Mouse (Mus musculus) intestine, postnatal 0 days (tissue): ENCODE measurements around the gene Bbs9. TPM values are rescaled to one million over a fixed set of nuclear protein-coding genes. Genes with fewer than 3 reads are reported as not detected.

Experiments used
- ATAC-seq: fragments of 200-750 bp; cut with Nextera tagmentation; 2 replicates; pipeline ENCODE4 v1.8.0; 2017; ENCODE audit warnings: mild to moderate bottlenecking, moderate TSS enrichment, moderate library complexity
- H3K27ac ChIP-seq: fragments of 300-500 bp; sonication (generic); 2 replicates; pipeline ENCODE4 v1.5.1; 2014; ENCODE audit warnings: mild to moderate bottlenecking, low read depth, low read length, moderate library complexity
- H3K27me3 ChIP-seq: fragments of 300-500 bp; sonication (generic); replicated peaks from 2 replicates; pipeline ENCODE4 v1.6.1; 2014; ENCODE audit warnings: low read length, mixed read lengths; ENCODE audit not compliant: control insufficient read depth, insufficient read depth
- H3K36me3 ChIP-seq: fragments of 300-500 bp; sonication (generic); 2 replicates; pipeline ENCODE4 v1.6.1; 2014; ENCODE audit warnings: mild to moderate bottlenecking, moderate library complexity; ENCODE audit not compliant: control insufficient read depth, insufficient read depth
- H3K4me1 ChIP-seq: fragments of 300-500 bp; sonication (generic); replicated peaks from 2 replicates; pipeline ENCODE4 v1.6.1; 2014; ENCODE audit warnings: antibody characterized with exemption, low read length, mixed read lengths; ENCODE audit not compliant: control insufficient read depth, insufficient read depth
- H3K4me2 ChIP-seq: fragments of 300-500 bp; sonication (generic); replicated peaks from 2 replicates; pipeline ENCODE4 v1.6.1; 2014; ENCODE audit warnings: low read depth, mild to moderate bottlenecking, moderate library complexity
- H3K4me3 ChIP-seq: fragments of 300-500 bp; sonication (generic); 2 replicates; pipeline ENCODE4 v1.5.1; 2014; ENCODE audit warnings: low read depth, low read length
- H3K9ac ChIP-seq: fragments of 300-500 bp; sonication (generic); 2 replicates; pipeline ENCODE4 v1.6.1; 2014; ENCODE audit warnings: mild to moderate bottlenecking, low read depth, low read length
- H3K9me3 ChIP-seq: fragments of 300-500 bp; sonication (generic); 2 replicates; pipeline ENCODE4 v1.6.1; 2016; ENCODE audit warnings: mixed run types; ENCODE audit not compliant: control insufficient read depth
- CTCF ChIP-seq: sonication (generic); IDR thresholded peaks from 2 replicates; pipeline ENCODE4 v1.5.1; 2016; ENCODE audit warnings: low read depth, mild to moderate bottlenecking, control low read depth, antibody characterized with exemption, moderate library complexity
- WGBS: fragments of 180-500 bp; shearing (Covaris S2); extraction: QIAGEN DNeasy Blood & Tissue Kit; methylation state at CpG from one replicate; pipeline ENCODE4 v1.1.7; 2014; 5-methylcytosine and 5-hydroxymethylcytosine counted together
- polyA plus RNA-seq: library from polyadenylated mRNA; unstranded; fragments of >200 nt; fragmentation: Nextera tagmentation; extraction: Ambion mirVana; gene quantifications from 2 replicates; pipeline ENCODE4 v1.2.1, GENCODE M21; 2015

Gene Bbs9
- polyA plus RNA-seq, 1 experiment from 2014 or later, result 4.9 TPM

DNA sequence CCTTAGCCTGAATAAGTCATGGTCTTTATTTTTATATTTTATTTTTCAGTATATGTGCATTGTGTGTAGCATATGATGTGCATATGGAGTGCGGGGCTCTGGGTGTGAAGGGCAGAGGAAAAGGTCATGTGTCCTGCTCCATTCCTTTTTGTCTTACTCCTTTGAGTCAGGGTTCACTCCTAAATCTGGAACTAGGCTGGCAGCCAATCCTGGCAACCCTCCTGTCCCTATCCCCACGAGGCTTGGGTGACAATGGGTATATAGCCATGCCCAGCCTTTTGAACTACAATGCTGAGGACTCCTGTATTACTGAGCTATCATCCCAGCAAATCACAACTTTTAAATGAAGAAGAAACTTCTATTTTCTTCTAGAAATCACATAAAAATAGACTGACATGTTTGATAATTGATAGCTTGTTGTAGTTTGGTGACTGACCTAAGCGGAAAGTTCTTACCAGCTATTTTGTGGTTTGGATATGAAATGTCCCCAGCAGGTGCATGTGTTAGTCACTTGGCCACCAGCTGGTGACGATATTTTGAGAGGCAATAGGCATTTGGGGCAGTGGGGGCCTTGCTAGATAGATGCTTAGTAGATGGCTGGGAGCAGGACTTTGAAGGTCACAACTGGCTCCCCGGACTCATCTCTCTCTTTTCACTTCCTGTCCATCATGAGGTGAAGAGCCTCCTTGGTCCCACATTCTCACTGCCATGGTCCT, 300.9 kb downstream of the Bbs9 start:
- no peak overlapping the region for H3K9ac ChIP-seq
- no peak overlapping the region for H3K4me2 ChIP-seq
- H3K36me3 ChIP-seq, result no peaks in the 10 kb centered on the region
- H3K27ac ChIP-seq, result no peak overlapping the region
- no peak overlapping the region for H3K4me3 ChIP-seq
- no peaks in the 10 kb centered on the region for H3K9me3 ChIP-seq
- no peaks in the 10 kb centered on the region for H3K4me1 ChIP-seq
- no peak for ATAC-seq
- TF ChIP-seq CTCF, result no peak
- H3K27me3 ChIP-seq, result no peaks in the 10 kb centered on the region
- 83% methylated on average over 5 of the region's 5 CpGs for WGBS

DNA sequence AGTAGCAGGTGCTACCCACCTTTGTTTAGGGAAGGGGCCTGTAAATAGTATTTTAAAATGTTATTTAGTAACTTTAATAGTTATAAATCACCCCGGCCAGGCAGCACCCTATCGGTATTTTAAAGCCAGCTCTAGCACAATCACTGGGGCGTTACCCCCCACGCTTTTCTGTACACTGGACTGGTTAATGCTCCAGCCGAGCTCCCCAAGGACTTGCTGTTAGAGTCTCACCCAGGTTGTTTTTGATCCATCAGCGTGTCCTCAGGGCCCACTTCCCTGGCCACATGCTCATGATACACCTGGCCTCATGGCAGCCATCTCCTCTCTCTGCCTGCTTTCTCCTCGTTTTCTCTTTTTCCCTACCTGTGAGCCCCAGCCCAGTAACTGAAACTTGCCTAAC, 301.9 kb downstream of the Bbs9 start:
- WGBS, result 90% methylated on average over 7 of the region's 7 CpGs

DNA sequence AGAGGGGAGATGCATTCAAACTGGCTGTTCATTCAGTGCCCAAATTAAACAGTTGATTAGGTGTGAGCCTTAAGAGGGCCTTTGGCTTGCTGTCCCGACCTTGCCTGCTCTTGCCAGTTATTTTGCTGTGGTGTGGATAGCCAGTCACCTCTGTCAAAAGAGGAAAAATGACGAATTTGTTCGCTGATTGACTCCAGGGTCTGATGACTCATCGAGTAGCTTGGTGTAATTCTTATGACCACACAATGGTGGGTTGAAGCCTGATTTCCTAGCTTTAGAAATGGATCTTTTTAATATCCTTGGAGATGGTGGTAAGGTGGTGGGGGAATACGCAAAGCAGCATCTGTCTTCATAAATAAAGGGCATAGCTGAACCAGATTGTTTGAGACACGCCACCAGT, 304.1 kb downstream of the Bbs9 start:
- H3K9me3 ChIP-seq, result no peaks in the 10 kb centered on the region
- WGBS, result 85% methylated on average over 6 of the region's 6 CpGs
- TF ChIP-seq CTCF, result no peak
- no peak for ATAC-seq
- H3K4me3 ChIP-seq, result no peak overlapping the region
- H3K27me3 ChIP-seq, result no peaks in the 10 kb centered on the region
- no peak overlapping the region for H3K4me2 ChIP-seq
- H3K4me1 ChIP-seq, result no peaks in the 10 kb centered on the region
- H3K27ac ChIP-seq, result no peak overlapping the region
- no peak overlapping the region for H3K9ac ChIP-seq
- H3K36me3 ChIP-seq, result no peaks in the 10 kb centered on the region

More for the DNA sequence above, 301.9 kb downstream of the Bbs9 start:
- no peak for TF ChIP-seq CTCF
- Histone ChIP-seq H3K4me2 (no peak overlapping the region), H3K9me3 (no peaks in the 10 kb centered on the region), H3K36me3 (no peaks in the 10 kb centered on the region), H3K4me3 (no peak overlapping the region), H3K27ac (no peak overlapping the region), H3K9ac (no peak overlapping the region), H3K4me1 (no peaks in the 10 kb centered on the region), H3K27me3 (no peaks in the 10 kb centered on the region)
- no peak for ATAC-seq

DNA sequence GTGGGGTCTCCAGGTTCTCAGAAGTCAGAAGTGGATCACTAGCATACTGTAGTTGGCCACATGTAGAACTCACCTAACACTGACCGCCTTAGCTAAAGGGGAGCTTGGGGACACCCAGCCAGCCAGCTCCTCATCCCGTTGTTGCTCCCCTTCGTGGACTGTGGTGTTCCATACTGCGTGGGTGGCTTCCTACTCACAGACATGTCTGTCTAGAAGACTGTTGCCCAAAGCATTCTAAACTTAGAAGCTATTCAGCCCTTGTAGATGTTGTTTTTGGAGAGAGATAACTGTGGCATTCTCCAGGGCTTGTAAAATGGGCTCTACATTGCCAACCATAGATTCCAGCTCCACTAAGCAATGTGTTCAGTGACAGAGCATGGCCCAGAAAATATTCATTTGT, 310.5 kb downstream of the Bbs9 start:
- ATAC-seq, result no peak
- Histone ChIP-seq H3K27ac (no peak overlapping the region), H3K4me2 (no peak overlapping the region), H3K27me3 (no peaks in the 10 kb centered on the region), H3K9me3 (no peaks in the 10 kb centered on the region), H3K4me3 (no peak overlapping the region), H3K36me3 (no peaks in the 10 kb centered on the region), H3K4me1 (no peaks in the 10 kb centered on the region), H3K9ac (no peak overlapping the region)
- no peak for TF ChIP-seq CTCF
- 97% methylated on average over 4 of the region's 4 CpGs for WGBS

DNA sequence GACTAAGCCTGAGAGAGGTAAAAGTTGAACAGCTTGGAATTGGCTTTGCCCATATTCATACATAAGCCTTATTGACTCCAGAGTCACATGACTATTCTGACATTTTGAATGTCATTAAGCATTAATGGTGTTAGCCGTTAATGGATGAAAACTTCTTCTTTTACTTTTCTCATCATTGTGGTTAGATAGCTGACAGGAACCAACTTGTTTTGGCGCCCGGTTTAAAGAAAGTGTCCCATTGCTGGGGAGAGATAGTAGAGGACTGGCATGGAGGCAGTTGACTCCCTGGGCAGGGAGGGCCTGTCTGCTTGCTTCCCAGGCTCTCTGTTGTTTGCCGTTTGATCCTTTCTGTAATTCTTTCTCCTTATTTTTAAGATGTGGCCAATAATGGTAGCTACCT, 312.9 kb downstream of the Bbs9 start:
- Histone ChIP-seq H3K9me3 (no peaks in the 10 kb centered on the region), H3K27ac (no peak overlapping the region), H3K4me3 (no peak overlapping the region), H3K4me2 (no peak overlapping the region), H3K9ac (no peak overlapping the region), H3K27me3 (no peaks in the 10 kb centered on the region), H3K36me3 (no peaks in the 10 kb centered on the region), H3K4me1 (no peaks in the 10 kb centered on the region)
- 98% methylated on average over 4 of the region's 4 CpGs for WGBS
- TF ChIP-seq CTCF, result no peak
- ATAC-seq, result no peak

DNA sequence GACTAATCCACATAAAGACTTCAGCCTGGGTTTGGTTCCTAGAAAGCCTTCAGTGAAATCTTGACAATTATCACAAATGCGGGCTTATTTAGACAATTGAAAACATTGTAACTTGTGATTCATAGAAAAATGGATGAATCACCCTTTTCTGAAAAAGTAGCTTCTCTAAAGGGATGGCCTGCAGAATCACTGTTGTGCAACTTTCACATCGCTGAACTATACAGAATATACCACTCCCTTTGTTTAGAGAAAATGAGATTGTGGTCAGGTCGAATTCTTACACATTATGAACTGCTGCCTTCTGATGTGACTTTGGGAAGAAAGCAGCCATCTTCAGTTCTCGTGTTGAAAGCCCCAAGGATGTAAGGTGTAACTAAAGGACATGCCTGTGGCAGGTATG, 313.3 kb downstream of the Bbs9 start:
- H3K27ac ChIP-seq, result no peak overlapping the region
- H3K9me3 ChIP-seq, result no peaks in the 10 kb centered on the region
- no peak overlapping the region for H3K4me3 ChIP-seq
- H3K4me2 ChIP-seq, result no peak overlapping the region
- 86% methylated on average over 4 of the region's 4 CpGs for WGBS
- no peaks in the 10 kb centered on the region for H3K36me3 ChIP-seq
- H3K9ac ChIP-seq, result no peak overlapping the region
- ATAC-seq, result no peak
- H3K27me3 ChIP-seq, result no peaks in the 10 kb centered on the region
- no peaks in the 10 kb centered on the region for H3K4me1 ChIP-seq
- no peak for TF ChIP-seq CTCF
